Mouse (Mus musculus) megakaryocyte, embryonic 14.5 days (primary cell): Measurements from ENCODE around the gene Gtpbp2.

ENCODE experiments used
- FLI1 ChIP-seq: IDR thresholded peaks from 2 replicates; pipeline ENCODE4 v1.6.1; 2012; ENCODE audit warnings: low read length, inconsistent platforms, mixed read lengths
- GATA1 ChIP-seq: IDR thresholded peaks from 3 replicates; pipeline ENCODE4 v1.6.1; 2012; ENCODE audit warnings: mixed read lengths, low read length, inconsistent platforms, borderline replicate concordance

DNA sequence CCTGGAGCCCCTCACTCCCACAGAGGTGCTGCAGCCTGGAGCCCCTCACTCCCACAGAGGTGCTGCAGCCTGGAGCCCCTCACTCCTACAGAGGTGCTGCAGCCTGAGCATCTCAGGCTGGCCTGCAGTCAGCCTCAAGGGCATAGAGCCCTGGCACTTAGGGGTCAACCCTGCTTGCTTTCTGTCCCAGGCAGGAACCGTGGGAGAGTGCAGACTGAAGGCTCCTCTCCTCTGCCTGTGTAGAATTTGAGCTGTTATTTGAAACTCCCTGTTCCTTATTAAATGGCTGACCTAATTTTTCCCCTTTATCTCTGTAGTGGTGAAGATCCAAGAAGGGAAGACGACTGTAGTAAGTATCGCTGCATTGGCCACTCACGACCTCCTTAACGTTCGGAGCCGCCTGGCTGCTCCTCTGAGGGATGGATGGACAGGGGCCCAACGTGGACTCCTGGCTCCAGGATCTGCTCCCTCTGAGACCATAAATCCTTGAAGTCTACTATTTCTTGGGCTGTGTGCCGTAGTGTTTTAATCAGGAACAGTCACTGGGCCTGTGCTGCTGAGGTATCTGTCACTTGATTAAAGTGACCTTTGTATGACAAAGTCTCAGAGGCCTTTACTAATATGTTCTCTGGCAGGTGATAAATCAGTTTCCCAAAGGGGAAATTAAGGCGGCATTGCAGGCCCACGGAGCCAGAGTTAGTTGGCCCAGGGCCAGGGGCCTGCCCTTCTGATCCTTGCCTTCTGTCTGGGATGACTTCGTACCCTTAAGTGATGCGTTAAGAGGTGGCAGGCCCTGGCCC lies 43.0 kb upstream of the Gtpbp2 start:
- TF ChIP-seq GATA1 (no peak), FLI1 (no peak)
